Mouse (Mus musculus) liver, embryonic 12.5 days (tissue): ENCODE data around the gene Defb43. TPM values are rescaled to one million over a fixed set of nuclear protein-coding genes. Genes with fewer than 3 reads are reported as not detected.

ENCODE experiments used
- ATAC-seq: fragments of 200-750 bp; cut with Nextera tagmentation; 2 replicates; pipeline ENCODE4 v1.8.0; 2017; ENCODE audit warnings: moderate number of reproducible peaks, mild to moderate bottlenecking, moderate library complexity
- H3K27ac ChIP-seq: fragments of 300-500 bp; sonication (generic); 2 replicates; pipeline ENCODE4 v1.5.1; 2016; ENCODE audit warnings: mild to moderate bottlenecking
- H3K27me3 ChIP-seq: fragments of 300-500 bp; sonication (generic); replicated peaks from 2 replicates; pipeline ENCODE4 v1.6.1; 2016; ENCODE audit warnings: mild to moderate bottlenecking, moderate library complexity
- H3K36me3 ChIP-seq: fragments of 300-500 bp; sonication (generic); 2 replicates; pipeline ENCODE4 v1.6.1; 2016; ENCODE audit warnings: mild to moderate bottlenecking, moderate library complexity
- H3K4me1 ChIP-seq: fragments of 300-500 bp; sonication (generic); 2 replicates; pipeline ENCODE4 v1.6.1; 2016
- H3K4me2 ChIP-seq: fragments of 300-500 bp; sonication (generic); 2 replicates; pipeline ENCODE4 v1.6.1; 2016; ENCODE audit warnings: mild to moderate bottlenecking, moderate library complexity
- H3K4me3 ChIP-seq: fragments of 300-500 bp; sonication (generic); 2 replicates; pipeline ENCODE4 v1.5.1; 2016; ENCODE audit warnings: mild to moderate bottlenecking, moderate library complexity
- H3K9ac ChIP-seq: fragments of 300-500 bp; sonication (generic); 2 replicates; pipeline ENCODE4 v1.6.1; 2016; ENCODE audit warnings: mild to moderate bottlenecking, moderate library complexity
- H3K9me3 ChIP-seq: fragments of 300-500 bp; sonication (generic); replicated peaks from 2 replicates; pipeline ENCODE4 v1.6.1; 2016; ENCODE audit warnings: mild to moderate bottlenecking, moderate library complexity
- WGBS: fragments of 180-500 bp; shearing (Covaris S2); methylation state at CpG from one replicate; pipeline ENCODE4 v1.1.7; 2016; ENCODE audit not compliant: insufficient replicate concordance; 5-methylcytosine and 5-hydroxymethylcytosine counted together
- polyA plus RNA-seq: library from polyadenylated mRNA; unstranded; fragments of >200 nt; fragmentation: Nextera tagmentation; extraction: Ambion mirVana; gene quantifications from 2 replicates; pipeline ENCODE4 v1.2.1, GENCODE M21; 2016

Defb43 gene
- polyA plus RNA-seq: not detected in 2 replicates

DNA sequence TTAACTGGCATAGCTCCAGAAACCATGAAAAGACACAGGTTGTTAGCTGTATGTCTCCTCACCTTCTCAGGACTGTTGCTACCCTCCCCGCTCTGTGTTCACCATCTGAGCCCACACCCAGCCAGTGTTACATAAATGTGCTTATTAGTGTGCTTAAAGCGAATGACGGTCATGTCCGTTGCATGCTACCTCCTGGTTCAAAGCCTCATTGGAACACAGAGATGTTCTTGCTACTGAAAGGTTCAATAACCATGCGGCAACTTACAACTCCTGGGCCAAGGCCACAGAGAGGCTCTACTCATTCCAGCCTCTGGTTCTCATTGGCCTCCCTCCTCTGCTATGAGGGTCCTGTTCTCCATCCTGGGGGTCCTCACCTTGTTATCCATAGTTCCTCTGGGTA, at the start of gene Defb43:
Gene Defb43 (plus strand): TSS at position 301 of the 400 bp plus-strand sequence.
- no peaks in the 10 kb centered on the region for H3K27me3 ChIP-seq
- no peak within 1 kb of the TSS for H3K4me2 ChIP-seq
- no peaks in the 10 kb centered on the region for H3K4me1 ChIP-seq
- H3K36me3 ChIP-seq: no peaks in the 10 kb centered on the region
- H3K9ac ChIP-seq: no peak within 1 kb of the TSS
- WGBS: 75% methylated on average over 5 of the region's 5 CpGs
- no peak for ATAC-seq
- no peak within 1 kb of the TSS for H3K4me3 ChIP-seq
- no peaks in the 10 kb centered on the region for H3K9me3 ChIP-seq
- H3K27ac ChIP-seq: no peak within 1 kb of the TSS

DNA sequence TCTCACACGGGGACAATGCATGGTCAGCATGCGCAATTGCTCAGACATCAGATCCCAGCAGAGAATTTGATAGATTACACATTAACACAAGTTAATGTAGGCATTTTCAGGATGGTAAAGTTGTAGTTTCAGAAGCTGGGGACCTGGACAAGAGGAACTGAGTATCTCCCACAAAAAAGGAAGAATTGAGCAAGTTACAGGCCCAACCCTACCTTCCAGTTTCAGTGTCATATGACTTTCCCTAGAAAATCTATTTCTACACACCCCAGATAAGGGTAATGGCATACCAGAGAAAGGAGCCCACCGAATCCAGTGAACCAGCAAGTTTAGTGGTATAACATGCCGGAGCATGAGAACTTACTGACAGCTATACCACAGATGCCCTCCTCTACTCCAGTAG, 47.9 kb upstream of the Defb43 start:
- ATAC-seq: no peak
- H3K4me1 ChIP-seq: no peaks in the 10 kb centered on the region
- 74% methylated on average over 4 of the region's 4 CpGs for WGBS
- no peak overlapping the region for H3K9ac ChIP-seq
- no peak overlapping the region for H3K4me2 ChIP-seq
- no peaks in the 10 kb centered on the region for H3K27me3 ChIP-seq
- H3K36me3 ChIP-seq: no peaks in the 10 kb centered on the region
- no peaks in the 10 kb centered on the region for H3K9me3 ChIP-seq
- H3K27ac ChIP-seq: no peak overlapping the region
- no peak overlapping the region for H3K4me3 ChIP-seq

GRCm38 (mm10) chr14:62965342-62965741, 46.2 kb upstream of the Defb43 start:
- 79% methylated on average over 5 of the region's 5 CpGs for WGBS
- no peaks in the 10 kb centered on the region for H3K4me1 ChIP-seq

GRCm38 (mm10) chr14:62965811-62966520, 45.6 kb upstream of the Defb43 start:
- H3K27me3 ChIP-seq: no peaks in the 10 kb centered on the region
- H3K27ac ChIP-seq: no peak overlapping the region
- no peaks in the 10 kb centered on the region for H3K4me1 ChIP-seq
- H3K36me3 ChIP-seq: no peaks in the 10 kb centered on the region
- H3K4me2 ChIP-seq: peak overlapping the region; percentile 47
- 26% methylated on average over 15 of the region's 15 CpGs for WGBS
- H3K9ac ChIP-seq: no peak overlapping the region
- H3K4me3 ChIP-seq: peak overlapping the region; percentile 14
- H3K9me3 ChIP-seq: no peaks in the 10 kb centered on the region
- ATAC-seq: no peak

More at GRCm38 (mm10) chr14:62965342-62965741, 46.2 kb upstream of the Defb43 start:
- no peak overlapping the region for H3K9ac ChIP-seq
- H3K27ac ChIP-seq: no peak overlapping the region
- no peaks in the 10 kb centered on the region for H3K9me3 ChIP-seq
- ATAC-seq: no peak
- H3K27me3 ChIP-seq: no peaks in the 10 kb centered on the region
- no peaks in the 10 kb centered on the region for H3K36me3 ChIP-seq
- peak overlapping the region; percentile 47; the same call in 1 of the 2 replicates for H3K4me2 ChIP-seq
- H3K4me3 ChIP-seq: no peak overlapping the region

DNA sequence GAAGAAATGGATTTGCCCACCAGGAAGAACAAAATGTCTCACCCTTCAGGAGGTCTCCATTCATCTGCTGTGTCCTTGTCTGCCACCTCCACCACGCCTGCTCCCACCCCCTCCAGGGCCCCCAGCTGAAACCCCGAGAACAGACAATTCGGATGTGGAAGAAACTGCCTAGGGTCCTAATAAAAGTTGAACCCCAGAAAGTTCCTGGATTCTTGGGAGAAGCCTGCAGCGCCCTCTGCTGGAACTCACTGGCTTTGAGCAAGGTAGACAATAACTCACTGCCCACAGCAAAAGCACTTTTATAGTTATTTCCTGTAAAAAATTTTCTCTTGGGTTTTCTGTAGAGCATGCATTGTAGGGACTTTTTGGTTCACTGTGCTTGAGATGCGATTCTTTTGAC, 36.5 kb upstream of the Defb43 start:
- no peak overlapping the region for H3K4me2 ChIP-seq
- no peak overlapping the region for H3K4me3 ChIP-seq
- H3K36me3 ChIP-seq: no peaks in the 10 kb centered on the region
- H3K27ac ChIP-seq: no peak overlapping the region
- H3K9me3 ChIP-seq: no peaks in the 10 kb centered on the region
- H3K27me3 ChIP-seq: peaks cover 4% of the 10 kb centered on the region; the same call in 1 of the 2 replicates
- no peak overlapping the region for H3K9ac ChIP-seq
- ATAC-seq: no peak
- 7% methylated on average over 5 of the region's 5 CpGs for WGBS
- H3K4me1 ChIP-seq: no peaks in the 10 kb centered on the region

GRCm38 (mm10) chr14:62979815-62980214, 31.8 kb upstream of the Defb43 start:
- peaks cover 4% of the 10 kb centered on the region; the same call in 1 of the 2 replicates for H3K27me3 ChIP-seq
- ATAC-seq: no peak
- no peaks in the 10 kb centered on the region for H3K4me1 ChIP-seq
- no peak overlapping the region for H3K4me2 ChIP-seq
- no peak overlapping the region for H3K27ac ChIP-seq
- H3K36me3 ChIP-seq: no peaks in the 10 kb centered on the region
- WGBS: 29% methylated on average over 1 of the region's 1 CpGs
- no peaks in the 10 kb centered on the region for H3K9me3 ChIP-seq
- no peak overlapping the region for H3K4me3 ChIP-seq
- H3K9ac ChIP-seq: no peak overlapping the region

DNA sequence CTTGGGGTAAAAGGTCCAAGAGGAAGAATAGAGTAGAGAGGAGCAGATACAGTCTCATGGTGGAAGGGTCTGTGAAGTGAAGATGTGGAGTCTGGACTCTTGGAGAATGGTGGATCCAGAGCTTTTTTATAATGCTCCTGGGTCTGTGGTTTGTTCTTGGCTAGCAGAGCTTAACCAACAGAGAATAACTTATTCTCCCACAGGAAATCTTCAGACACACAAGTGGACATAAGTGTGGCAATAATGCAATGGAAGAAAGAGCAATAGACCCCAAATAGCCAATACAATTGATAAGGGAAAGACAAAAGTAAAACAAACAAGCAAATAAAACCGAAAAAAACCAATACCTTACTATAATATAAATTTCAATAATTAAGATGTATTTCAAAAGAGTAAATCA, 27.2 kb upstream of the Defb43 start, which contains the start of gene Defb48:
Gene Defb48 (minus strand): TSS at position 101 of the 400 bp plus-strand sequence.
- no peak within 1 kb of the TSS for H3K27ac ChIP-seq
- ATAC-seq: no peak
- no peak within 1 kb of the TSS for H3K4me2 ChIP-seq
- no peaks in the 10 kb centered on the region for H3K9me3 ChIP-seq
- no peak within 1 kb of the TSS for H3K4me3 ChIP-seq
- H3K9ac ChIP-seq: no peak within 1 kb of the TSS
- 44% methylated on average over 1 of the region's 1 CpGs for WGBS
- no peaks in the 10 kb centered on the region for H3K27me3 ChIP-seq
- H3K36me3 ChIP-seq: no peaks in the 10 kb centered on the region
- no peaks in the 10 kb centered on the region for H3K4me1 ChIP-seq

DNA sequence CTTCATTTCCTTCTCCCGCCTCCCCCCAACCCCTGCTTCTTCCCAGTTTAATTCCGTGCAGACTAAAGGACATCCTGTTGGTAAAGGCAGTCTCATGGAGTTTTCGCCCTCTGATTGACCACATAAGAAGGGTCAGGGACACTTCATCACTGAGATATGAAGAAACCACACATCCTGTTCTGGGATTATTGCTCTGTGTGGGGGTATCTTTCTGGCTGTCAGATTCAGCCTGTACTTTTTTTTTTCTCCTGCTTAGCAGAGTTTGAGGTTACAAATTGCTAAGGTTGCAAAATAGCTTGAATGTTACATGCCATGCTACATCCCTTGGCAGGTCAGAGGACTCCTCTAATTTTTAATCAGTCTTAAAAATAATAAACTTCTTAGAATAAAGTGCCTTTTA, 20.3 kb upstream of the Defb43 start:
- Histone ChIP-seq H3K4me1 (no peaks in the 10 kb centered on the region; the same call in 1 of the 2 replicates), H3K9me3 (no peaks in the 10 kb centered on the region), H3K9ac (no peak overlapping the region), H3K27me3 (no peaks in the 10 kb centered on the region; the same call in 1 of the 2 replicates), H3K4me3 (no peak overlapping the region), H3K36me3 (no peaks in the 10 kb centered on the region), H3K4me2 (no peak overlapping the region), H3K27ac (no peak overlapping the region)
- ATAC-seq: no peak
- 24% methylated on average over 3 of the region's 3 CpGs for WGBS

GRCm38 (mm10) chr14:62991849-62992510, 19.6 kb upstream of the Defb43 start:
- 64% methylated on average over 7 of the region's 7 CpGs for WGBS
- no peaks in the 10 kb centered on the region for H3K36me3 ChIP-seq
- no peaks in the 10 kb centered on the region; the same call in 1 of the 2 replicates for H3K27me3 ChIP-seq

GRCm38 (mm10) chr14:62997777-62998176, 13.8 kb upstream of the Defb43 start, which contains the start of gene Defb47:
TSS of gene Defb47 (plus strand) at chr14:62998077.
- no peaks in the 10 kb centered on the region for H3K9me3 ChIP-seq
- no peak within 1 kb of the TSS for H3K4me2 ChIP-seq
- 65% methylated on average over 8 of the region's 8 CpGs for WGBS
- no peak within 1 kb of the TSS for H3K4me3 ChIP-seq
- ATAC-seq: no peak
- H3K27me3 ChIP-seq: no peaks in the 10 kb centered on the region; the same call in 1 of the 2 replicates
- H3K36me3 ChIP-seq: no peaks in the 10 kb centered on the region
- H3K27ac ChIP-seq: no peak within 1 kb of the TSS
- no peaks in the 10 kb centered on the region for H3K4me1 ChIP-seq
- no peak within 1 kb of the TSS for H3K9ac ChIP-seq

More at GRCm38 (mm10) chr14:62991849-62992510, 19.6 kb upstream of the Defb43 start:
- no peaks in the 10 kb centered on the region for H3K9me3 ChIP-seq
- H3K4me3 ChIP-seq: no peak overlapping the region
- H3K9ac ChIP-seq: no peak overlapping the region
- no peak for ATAC-seq
- no peak overlapping the region for H3K27ac ChIP-seq
- H3K4me1 ChIP-seq: no peaks in the 10 kb centered on the region; the same call in 1 of the 2 replicates
- no peak overlapping the region for H3K4me2 ChIP-seq

- no peaks in the 10 kb centered on the region; the same call in 1 of the 2 replicates for H3K27me3 ChIP-seq
- H3K9me3 ChIP-seq: no peaks in the 10 kb centered on the region
- 37% methylated on average over 4 of the region's 4 CpGs for WGBS
- H3K9ac ChIP-seq: no peak overlapping the region
- no peaks in the 10 kb centered on the region for H3K4me1 ChIP-seq
- H3K27ac ChIP-seq: no peak overlapping the region
- no peak overlapping the region for H3K4me3 ChIP-seq
- no peaks in the 10 kb centered on the region for H3K36me3 ChIP-seq
- no peak for ATAC-seq
- no peak overlapping the region for H3K4me2 ChIP-seq
Observed at GRCm38 (mm10) chr14:62998977-62999376, 12.6 kb upstream of the Defb43 start.

GRCm38 (mm10) chr14:63002588-63002987, 9.0 kb upstream of the Defb43 start:
- Histone ChIP-seq H3K9ac (no peak overlapping the region), H3K4me1 (no peaks in the 10 kb centered on the region), H3K27ac (no peak overlapping the region), H3K4me3 (no peak overlapping the region), H3K9me3 (no peaks in the 10 kb centered on the region), H3K36me3 (no peaks in the 10 kb centered on the region), H3K4me2 (no peak overlapping the region), H3K27me3 (no peaks in the 10 kb centered on the region)
- WGBS: 46% methylated on average over 2 of the region's 2 CpGs
- no peak for ATAC-seq
